Mouse (Mus musculus): ENCODE data around the gene Fkbp4. TPM values are rescaled to one million over a fixed set of nuclear protein-coding genes. Genes with fewer than 3 reads are reported as not detected.

Fkbp4 gene
- 652 and 727 TPM in 2 replicates for polyA plus RNA-seq (2016; fragmentation: Nextera tagmentation; extraction: Ambion mirVana)

GRCm38 (mm10) chr6:128438317-128438870 is at the start of gene Fkbp4:
Gene Fkbp4, minus strand, starts transcription at chr6:128438677.
- Histone ChIP-seq H3K4me3 (peak within 1 kb of the TSS; percentile 97), H3K9me3 (replicated peaks) (no peaks in the 10 kb centered on the region), H3K27ac (replicated peaks) (peak within 1 kb of the TSS; percentile 99), H3K27me3 (ENCODE audit: low read depth, poor library complexity, severe bottlenecking) (peaks cover 17% of the 10 kb centered on the region), H3K36me3 (peaks cover 33% of the 10 kb centered on the region), H3K4me1 (peaks cover 21% of the 10 kb centered on the region)
- peak; percentile 90 for DNase-seq (ENCODE audit: low spot score)
- under 1% methylated on average over 67 of the region's 67 CpGs for WGBS

GRCm38 (mm10) chr6:128487736-128488135 is 49.3 kb upstream of the Fkbp4 start:
- DNase-seq (ENCODE audit: low spot score) = no peak
- Histone ChIP-seq H3K27me3 (ENCODE audit: low read depth, poor library complexity, severe bottlenecking) (no peaks in the 10 kb centered on the region), H3K36me3 (no peaks in the 10 kb centered on the region), H3K27ac (replicated peaks) (no peak overlapping the region), H3K4me3 (no peak overlapping the region), H3K4me1 (no peaks in the 10 kb centered on the region), H3K9me3 (replicated peaks) (no peaks in the 10 kb centered on the region)
- 93% methylated on average over 11 of the region's 11 CpGs for WGBS

GRCm38 (mm10) chr6:128479463-128480454 is 41.3 kb upstream of the Fkbp4 start:
- Histone ChIP-seq H3K27ac (replicated peaks) (no peak overlapping the region), H3K27me3 (ENCODE audit: low read depth, poor library complexity, severe bottlenecking) (no peaks in the 10 kb centered on the region), H3K9me3 (replicated peaks) (no peaks in the 10 kb centered on the region), H3K4me1 (0 out of 2 replicates have a peak, but pooled peaks cover 4% of the 10 kb centered on the region), H3K4me3 (peak overlapping the region; percentile 31), H3K36me3 (no peaks in the 10 kb centered on the region)
- peak; percentile 90 for DNase-seq (ENCODE audit: low spot score)
- 31% methylated on average over 26 of the region's 26 CpGs for WGBS

GRCm38 (mm10) chr6:128477495-128477894 is 39.0 kb upstream of the Fkbp4 start:
- Histone ChIP-seq H3K27ac (replicated peaks) (no peak overlapping the region), H3K9me3 (replicated peaks) (no peaks in the 10 kb centered on the region), H3K4me3 (no peak overlapping the region), H3K36me3 (no peaks in the 10 kb centered on the region), H3K4me1 (0 out of 2 replicates have a peak, but pooled peaks cover 4% of the 10 kb centered on the region), H3K27me3 (ENCODE audit: low read depth, poor library complexity, severe bottlenecking) (no peaks in the 10 kb centered on the region)
- 6% methylated on average over 4 of the region's 4 CpGs for WGBS
- DNase-seq (ENCODE audit: low spot score) = no peak

GRCm38 (mm10) chr6:128474112-128474511 is 35.6 kb upstream of the Fkbp4 start:
- no peaks in the 10 kb centered on the region; the same call in 1 of the 2 replicates for H3K4me1 ChIP-seq
- H3K4me3 ChIP-seq = no peak overlapping the region
- no peak overlapping the region for H3K27ac ChIP-seq (replicated peaks)
- 92% methylated on average over 6 of the region's 6 CpGs for WGBS
- no peak for DNase-seq (ENCODE audit: low spot score)
- H3K9me3 ChIP-seq (replicated peaks) = no peaks in the 10 kb centered on the region
- H3K36me3 ChIP-seq = no peaks in the 10 kb centered on the region
- H3K27me3 ChIP-seq (ENCODE audit: low read depth, poor library complexity, severe bottlenecking) = no peaks in the 10 kb centered on the region

GRCm38 (mm10) chr6:128469451-128469850 is 31.0 kb upstream of the Fkbp4 start:
- no peak overlapping the region for H3K4me3 ChIP-seq
- H3K27ac ChIP-seq (replicated peaks) = no peak overlapping the region
- H3K36me3 ChIP-seq = no peaks in the 10 kb centered on the region
- H3K27me3 ChIP-seq (ENCODE audit: low read depth, poor library complexity, severe bottlenecking) = no peaks in the 10 kb centered on the region
- peak; percentile 32 for DNase-seq (ENCODE audit: low spot score)
- no peaks in the 10 kb centered on the region for H3K9me3 ChIP-seq (replicated peaks)
- peaks cover 12% of the 10 kb centered on the region for H3K4me1 ChIP-seq
- 11% methylated on average over 10 of the region's 12 CpGs for WGBS

GRCm38 (mm10) chr6:128467298-128467697 is 28.8 kb upstream of the Fkbp4 start:
- Histone ChIP-seq H3K4me3 (no peak overlapping the region), H3K4me1 (peaks cover 12% of the 10 kb centered on the region), H3K36me3 (no peaks in the 10 kb centered on the region), H3K27ac (replicated peaks) (no peak overlapping the region), H3K9me3 (replicated peaks) (no peaks in the 10 kb centered on the region), H3K27me3 (ENCODE audit: low read depth, poor library complexity, severe bottlenecking) (no peaks in the 10 kb centered on the region)
- DNase-seq (ENCODE audit: low spot score) = no peak
- 41% methylated on average over 2 of the region's 2 CpGs for WGBS

GRCm38 (mm10) chr6:128466563-128466962 is 28.1 kb upstream of the Fkbp4 start:
- Histone ChIP-seq H3K9me3 (replicated peaks) (no peaks in the 10 kb centered on the region), H3K4me1 (peaks cover 12% of the 10 kb centered on the region), H3K27ac (replicated peaks) (no peak overlapping the region), H3K4me3 (no peak overlapping the region), H3K27me3 (ENCODE audit: low read depth, poor library complexity, severe bottlenecking) (no peaks in the 10 kb centered on the region), H3K36me3 (no peaks in the 10 kb centered on the region)
- 74% methylated on average over 3 of the region's 3 CpGs for WGBS
- DNase-seq (ENCODE audit: low spot score) = no peak

GRCm38 (mm10) chr6:128466043-128466442 is 27.6 kb upstream of the Fkbp4 start:
- peaks cover 12% of the 10 kb centered on the region for H3K4me1 ChIP-seq
- WGBS = 62% methylated on average over 7 of the region's 7 CpGs
- H3K4me3 ChIP-seq = no peak overlapping the region
- no peak overlapping the region for H3K27ac ChIP-seq (replicated peaks)
- H3K27me3 ChIP-seq (ENCODE audit: low read depth, poor library complexity, severe bottlenecking) = no peaks in the 10 kb centered on the region
- H3K36me3 ChIP-seq = no peaks in the 10 kb centered on the region
- DNase-seq (ENCODE audit: low spot score) = no peak
- no peaks in the 10 kb centered on the region for H3K9me3 ChIP-seq (replicated peaks)

GRCm38 (mm10) chr6:128464996-128465395 is 26.5 kb upstream of the Fkbp4 start:
- no peaks in the 10 kb centered on the region for H3K36me3 ChIP-seq
- whole genome bisulfite sequencing = 89% methylated on average over 4 of the region's 4 CpGs
- H3K27me3 ChIP-seq (ENCODE audit: low read depth, poor library complexity, severe bottlenecking) = no peaks in the 10 kb centered on the region
- peaks cover 12% of the 10 kb centered on the region for H3K4me1 ChIP-seq
- H3K9me3 ChIP-seq (replicated peaks) = no peaks in the 10 kb centered on the region
- H3K27ac ChIP-seq (replicated peaks) = no peak overlapping the region
- H3K4me3 ChIP-seq = no peak overlapping the region
- no peak for DNase-seq (ENCODE audit: low spot score)

- no peak overlapping the region for H3K27ac ChIP-seq (replicated peaks)
- DNase-seq (ENCODE audit: low spot score) = no peak
- H3K4me1 ChIP-seq = peaks cover 11% of the 10 kb centered on the region
- no peaks in the 10 kb centered on the region for H3K9me3 ChIP-seq (replicated peaks)
- H3K27me3 ChIP-seq (ENCODE audit: low read depth, poor library complexity, severe bottlenecking) = no peaks in the 10 kb centered on the region
- H3K36me3 ChIP-seq = no peaks in the 10 kb centered on the region
- H3K4me3 ChIP-seq = no peak overlapping the region
Observed at GRCm38 (mm10) chr6:128461606-128462005, 23.1 kb upstream of the Fkbp4 start.

GRCm38 (mm10) chr6:128460729-128461503 is 22.4 kb upstream of the Fkbp4 start:
- Histone ChIP-seq H3K9me3 (replicated peaks) (no peaks in the 10 kb centered on the region), H3K27ac (replicated peaks) (no peak overlapping the region), H3K36me3 (no peaks in the 10 kb centered on the region), H3K4me1 (peaks cover 5% of the 10 kb centered on the region; the same call in 1 of the 2 replicates), H3K27me3 (ENCODE audit: low read depth, poor library complexity, severe bottlenecking) (no peaks in the 10 kb centered on the region), H3K4me3 (no peak overlapping the region)
- 87% methylated on average over 14 of the region's 14 CpGs for WGBS
- DNase-seq (ENCODE audit: low spot score) = no peak
